Mouse (Mus musculus) stomach, embryonic 16.5 days (tissue): Measurements from ENCODE around the gene Cdh13. TPM values are rescaled to one million over a fixed set of nuclear protein-coding genes. Genes with fewer than 3 reads are reported as not detected.

Experiments used
- ATAC-seq: fragments of 200-750 bp; cut with Nextera tagmentation; 2 replicates; pipeline ENCODE4 v1.8.0; 2017; ENCODE audit warnings: moderate number of reproducible peaks, moderate TSS enrichment; ENCODE audit not compliant: insufficient read depth, low FRiP score
- H3K27ac ChIP-seq: fragments of 300-500 bp; sonication (generic); 2 replicates; pipeline ENCODE4 v1.5.1; 2014; ENCODE audit warnings: low read length
- H3K27me3 ChIP-seq: fragments of 300-500 bp; sonication (generic); 2 replicates; pipeline ENCODE4 v1.6.1; 2014; ENCODE audit warnings: low read length, control low read depth, mixed read lengths; ENCODE audit not compliant: control insufficient read depth, insufficient read depth
- H3K36me3 ChIP-seq: fragments of 300-500 bp; sonication (generic); 2 replicates; pipeline ENCODE4 v1.6.1; 2014; ENCODE audit warnings: low read length; ENCODE audit not compliant: control insufficient read depth, insufficient read depth
- H3K4me1 ChIP-seq: fragments of 300-500 bp; sonication (generic); 2 replicates; pipeline ENCODE4 v1.6.1; 2014; ENCODE audit warnings: low read length, control low read depth, mixed read lengths; ENCODE audit not compliant: control insufficient read depth, insufficient read depth
- H3K4me2 ChIP-seq: fragments of 300-500 bp; sonication (generic); 2 replicates; pipeline ENCODE4 v1.6.1; 2014; ENCODE audit warnings: low read depth, low read length, mixed read lengths
- H3K4me3 ChIP-seq: fragments of 300-500 bp; sonication (generic); replicated peaks from 2 replicates; pipeline ENCODE4 v1.5.1; 2014; ENCODE audit warnings: mild to moderate bottlenecking, low read length
- H3K9ac ChIP-seq: fragments of 300-500 bp; sonication (generic); 2 replicates; pipeline ENCODE4 v1.6.1; 2014; ENCODE audit warnings: low read length
- H3K9me3 ChIP-seq: fragments of 300-500 bp; sonication (generic); replicated peaks from 2 replicates; pipeline ENCODE4 v1.6.1; 2016; ENCODE audit warnings: low read length, control low read depth; ENCODE audit not compliant: control insufficient read depth
- WGBS: fragments of 180-500 bp; shearing (Covaris S2); extraction: QIAGEN DNeasy Blood & Tissue Kit; methylation state at CpG from one replicate; pipeline ENCODE4 v1.1.7; 2014; 5-methylcytosine and 5-hydroxymethylcytosine counted together
- polyA plus RNA-seq: library from polyadenylated mRNA; unstranded; fragments of >200 nt; fragmentation: Nextera tagmentation; extraction: Ambion mirVana; gene quantifications from 2 replicates; pipeline ENCODE4 v1.2.1, GENCODE M21; 2015

Gene Cdh13
- polyA plus RNA-seq, 1 experiment from 2014 or later: 19.9 TPM

- Histone ChIP-seq H3K9ac (no peak overlapping the region), H3K4me2 (no peak overlapping the region), H3K4me3 (no peak overlapping the region), H3K27me3 (no peaks in the 10 kb centered on the region), H3K36me3 (no peaks in the 10 kb centered on the region), H3K27ac (no peak overlapping the region), H3K9me3 (0 out of 2 replicates have a peak, but pooled peaks cover 3% of the 10 kb centered on the region), H3K4me1 (no peaks in the 10 kb centered on the region)
- WGBS: 81% methylated on average over 4 of the region's 4 CpGs
- no peak for ATAC-seq
Measured at GRCm38 (mm10) chr8:118410341-118410970, 126.9 kb downstream of the Cdh13 start.

GRCm38 (mm10) chr8:118415672-118416071, 132.1 kb downstream of the Cdh13 start:
- H3K9me3 ChIP-seq: 0 out of 2 replicates have a peak, but pooled peaks cover 3% of the 10 kb centered on the region
- no peaks in the 10 kb centered on the region for H3K4me1 ChIP-seq
- H3K36me3 ChIP-seq: no peaks in the 10 kb centered on the region
- H3K9ac ChIP-seq: no peak overlapping the region
- no peak overlapping the region for H3K4me2 ChIP-seq
- no peak overlapping the region for H3K4me3 ChIP-seq
- no peak overlapping the region for H3K27ac ChIP-seq
- 87% methylated on average over 7 of the region's 7 CpGs for WGBS
- no peaks in the 10 kb centered on the region for H3K27me3 ChIP-seq
- no peak for ATAC-seq

DNA sequence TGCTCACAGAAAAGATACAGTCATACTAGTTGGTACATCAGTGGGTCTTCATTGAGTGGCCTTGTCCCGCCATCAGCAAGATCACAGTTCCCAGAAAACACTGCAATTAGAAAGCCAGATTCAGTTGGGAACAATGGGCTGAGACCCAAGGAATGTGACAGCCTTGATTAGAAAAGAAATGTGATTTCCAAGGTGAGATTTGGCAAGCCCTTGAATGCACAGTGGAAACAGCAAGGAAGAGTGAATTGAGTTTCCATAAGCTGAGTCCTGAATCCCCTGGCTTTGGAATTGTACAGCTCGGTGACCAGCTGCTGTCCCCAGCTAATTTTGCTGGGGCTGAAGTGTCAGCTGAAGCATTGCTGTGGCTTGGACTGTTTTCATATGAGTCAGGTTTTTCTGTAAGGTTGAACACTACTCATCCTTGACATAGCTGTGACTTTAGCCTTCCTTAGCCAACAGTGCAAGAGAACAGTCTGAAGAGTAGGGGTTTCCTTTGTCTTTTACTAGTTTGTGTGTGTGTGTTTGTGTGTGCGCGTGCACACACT, 133.3 kb downstream of the Cdh13 start:
- H3K27ac ChIP-seq: no peak overlapping the region
- no peaks in the 10 kb centered on the region for H3K9me3 ChIP-seq
- 84% methylated on average over 4 of the region's 4 CpGs for WGBS
- H3K4me3 ChIP-seq: no peak overlapping the region
- H3K36me3 ChIP-seq: no peaks in the 10 kb centered on the region
- H3K9ac ChIP-seq: no peak overlapping the region
- H3K4me2 ChIP-seq: no peak overlapping the region
- no peak for ATAC-seq
- no peaks in the 10 kb centered on the region for H3K27me3 ChIP-seq
- no peaks in the 10 kb centered on the region for H3K4me1 ChIP-seq

DNA sequence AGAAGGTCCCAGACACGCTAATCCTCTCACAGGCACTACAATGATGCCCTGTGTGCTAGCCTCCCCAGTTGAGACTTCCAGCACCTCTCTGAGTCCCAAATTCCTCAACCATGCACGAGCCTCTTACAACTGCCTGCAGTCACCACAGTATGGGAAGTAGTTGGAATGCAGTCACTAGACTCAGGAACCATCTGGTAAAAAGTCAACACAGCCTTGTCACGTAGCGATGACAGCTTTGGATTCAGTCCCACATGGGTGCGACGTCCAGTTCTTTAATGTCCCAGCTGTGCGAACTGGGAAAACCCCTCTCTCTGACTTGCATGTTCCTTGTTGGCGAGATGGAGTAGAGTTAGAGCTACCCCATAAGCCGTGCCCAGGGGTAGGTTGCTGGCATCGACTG, 139.1 kb downstream of the Cdh13 start:
- Histone ChIP-seq H3K36me3 (no peaks in the 10 kb centered on the region), H3K27ac (no peak overlapping the region), H3K4me1 (no peaks in the 10 kb centered on the region), H3K9me3 (no peaks in the 10 kb centered on the region), H3K27me3 (no peaks in the 10 kb centered on the region), H3K4me3 (no peak overlapping the region), H3K9ac (no peak overlapping the region), H3K4me2 (no peak overlapping the region)
- no peak for ATAC-seq
- 72% methylated on average over 10 of the region's 10 CpGs for WGBS

GRCm38 (mm10) chr8:118428941-118429340, 145.4 kb downstream of the Cdh13 start:
- 75% methylated on average over 7 of the region's 7 CpGs for WGBS
- Histone ChIP-seq H3K27ac (no peak overlapping the region), H3K36me3 (no peaks in the 10 kb centered on the region), H3K4me3 (no peak overlapping the region), H3K27me3 (no peaks in the 10 kb centered on the region), H3K9me3 (no peaks in the 10 kb centered on the region), H3K4me1 (no peaks in the 10 kb centered on the region), H3K9ac (no peak overlapping the region), H3K4me2 (no peak overlapping the region)
- ATAC-seq: no peak

GRCm38 (mm10) chr8:118431731-118432440, 148.4 kb downstream of the Cdh13 start:
- Histone ChIP-seq H3K27me3 (no peaks in the 10 kb centered on the region), H3K36me3 (no peaks in the 10 kb centered on the region), H3K9me3 (no peaks in the 10 kb centered on the region), H3K9ac (no peak overlapping the region), H3K27ac (no peak overlapping the region), H3K4me3 (no peak overlapping the region), H3K4me2 (no peak overlapping the region), H3K4me1 (no peaks in the 10 kb centered on the region)
- 67% methylated on average over 11 of the region's 11 CpGs for WGBS
- ATAC-seq: no peak

DNA sequence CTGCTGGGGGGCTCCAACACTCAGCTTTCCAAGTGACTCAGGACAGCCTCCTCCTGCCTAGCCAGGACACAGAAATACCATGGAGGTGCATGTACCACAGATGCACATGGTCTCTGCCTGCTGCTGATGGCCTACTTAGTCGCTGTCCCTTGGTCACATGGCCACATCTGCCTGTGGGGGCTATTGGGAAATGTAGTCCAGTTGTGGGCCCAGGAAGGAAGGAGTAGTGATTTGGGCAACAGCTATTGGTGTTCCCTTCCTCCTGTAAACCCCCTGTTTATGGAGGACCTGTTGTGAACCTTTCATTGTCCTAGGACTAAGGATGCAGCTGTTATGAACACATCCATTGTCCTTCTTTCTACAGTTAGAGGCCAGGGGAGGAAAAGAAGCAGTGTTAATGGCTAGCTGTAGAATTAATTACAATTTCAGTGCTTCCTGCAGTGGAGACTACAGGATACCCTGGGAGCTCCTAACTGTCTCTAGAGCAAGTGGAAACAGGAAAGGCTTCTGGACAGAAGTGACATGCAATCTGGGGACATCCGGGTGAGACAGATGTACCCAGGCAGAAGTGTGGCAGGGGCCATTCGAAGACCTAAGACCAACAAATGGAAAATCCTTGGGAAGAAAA, 150.1 kb downstream of the Cdh13 start:
- 87% methylated on average over 3 of the region's 3 CpGs for WGBS
- Histone ChIP-seq H3K27ac (no peak overlapping the region), H3K27me3 (no peaks in the 10 kb centered on the region), H3K4me1 (no peaks in the 10 kb centered on the region), H3K9me3 (no peaks in the 10 kb centered on the region), H3K4me2 (no peak overlapping the region), H3K4me3 (no peak overlapping the region), H3K36me3 (no peaks in the 10 kb centered on the region), H3K9ac (no peak overlapping the region)
- no peak for ATAC-seq

DNA sequence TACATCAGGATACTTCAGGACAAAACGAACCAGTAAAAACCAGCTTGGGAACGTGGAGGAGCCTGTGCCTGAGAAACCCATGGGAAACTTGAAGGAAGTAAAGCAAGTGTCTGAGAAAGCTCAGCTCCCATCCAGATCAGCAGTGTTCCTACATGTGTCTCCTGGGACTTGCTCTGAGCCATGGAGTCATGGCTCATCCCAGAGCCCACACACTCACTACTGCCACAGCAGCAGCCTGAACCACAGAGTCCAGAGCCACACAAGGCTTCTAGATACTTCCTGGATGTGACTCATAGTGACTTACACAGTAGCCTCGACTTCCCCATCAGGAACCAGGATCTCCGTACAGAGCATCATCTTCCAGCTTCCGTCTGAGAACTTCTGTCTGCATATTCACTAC, 153.2 kb downstream of the Cdh13 start:
- Histone ChIP-seq H3K4me1 (no peaks in the 10 kb centered on the region), H3K4me2 (no peak overlapping the region), H3K4me3 (no peak overlapping the region), H3K27me3 (no peaks in the 10 kb centered on the region), H3K9ac (no peak overlapping the region), H3K36me3 (no peaks in the 10 kb centered on the region), H3K9me3 (no peaks in the 10 kb centered on the region), H3K27ac (no peak overlapping the region)
- 75% methylated on average over 5 of the region's 5 CpGs for WGBS
- no peak for ATAC-seq

DNA sequence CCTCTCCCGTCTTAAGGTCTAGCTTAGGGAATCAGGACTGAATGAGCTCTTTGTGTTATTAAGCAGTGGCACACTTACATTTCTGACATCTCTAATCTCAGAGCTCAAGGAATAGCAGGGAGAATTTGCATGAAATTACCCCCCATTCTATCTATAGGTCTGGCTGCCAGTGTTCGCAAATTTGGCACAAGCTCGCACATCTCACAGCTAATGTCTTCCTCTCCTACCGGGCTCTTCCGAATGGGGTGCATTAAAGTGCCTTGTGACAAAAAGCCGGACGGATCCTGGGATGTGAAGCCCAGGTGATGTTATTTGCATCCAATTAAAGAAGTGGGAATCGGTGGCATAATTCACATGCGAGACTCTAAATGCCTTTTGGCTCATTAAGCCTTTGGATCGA, 153.6 kb downstream of the Cdh13 start:
- Histone ChIP-seq H3K9me3 (no peaks in the 10 kb centered on the region), H3K27ac (no peak overlapping the region), H3K27me3 (no peaks in the 10 kb centered on the region), H3K4me1 (no peaks in the 10 kb centered on the region), H3K36me3 (no peaks in the 10 kb centered on the region), H3K9ac (no peak overlapping the region), H3K4me3 (no peak overlapping the region), H3K4me2 (no peak overlapping the region)
- no peak for ATAC-seq
- 82% methylated on average over 10 of the region's 10 CpGs for WGBS
